ENCODE assay signal across 11 mouse cellular contexts in the genomic region with DNA sequence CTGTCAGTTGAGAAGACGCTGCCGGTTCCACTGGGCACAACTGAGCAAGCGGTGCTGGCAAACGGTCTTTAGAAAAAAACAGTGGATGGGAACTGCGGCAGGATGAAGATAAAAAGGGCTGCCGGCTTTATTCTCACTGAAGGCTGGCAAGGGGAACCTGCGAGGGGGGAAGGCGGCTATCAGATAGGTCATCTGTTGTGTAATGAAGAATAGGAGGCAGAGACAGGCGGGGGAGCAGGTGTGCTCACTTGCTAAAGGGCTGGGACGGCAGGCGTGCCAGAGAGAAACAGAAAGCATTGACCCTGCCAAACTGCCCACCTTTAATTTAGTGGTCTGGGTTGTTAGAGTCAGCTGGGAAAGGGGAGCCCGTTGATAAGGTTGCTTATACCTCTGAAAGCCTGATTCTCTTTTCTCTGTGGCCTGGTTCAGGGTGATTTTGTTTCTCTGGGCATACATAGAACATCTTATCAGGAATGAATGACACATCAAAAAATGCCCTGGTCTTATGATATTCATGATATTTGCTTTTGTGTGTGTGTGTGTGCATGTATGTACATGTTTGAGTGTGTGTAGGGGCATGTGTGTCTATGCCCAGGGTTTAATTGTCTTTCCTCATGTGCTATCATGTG.
DNase-seq lines count a peak whose midpoint lies in the region; ATAC-seq lines count a peak whose summit lies in the region.
"Had no signal": no experiment of that assay in that cellular context is flagged by ENCODE, and none has a peak within 500 bp of the region (broad histone marks: within the 10 kb centered on the region; RNA-seq: fewer than 3 reads in every experiment).

No protein-coding gene starts in this region.

- H3K4me1 ChIP-seq in midbrain, embryonic 14.5 days (ENCODE audit: control insufficient read depth, insufficient read depth, low read length): peaks cover 4% of the 10 kb centered on the region; the same call in 1 of the 2 replicates
- H3K4me1 ChIP-seq in midbrain, embryonic 13.5 days (replicated peaks): peaks cover 17% of the 10 kb centered on the region
- peaks cover 73% of the 10 kb centered on the region for H3K4me1 ChIP-seq in liver, embryonic 12.5 days

- H3K9me3 ChIP-seq in midbrain, embryonic 14.5 days (ENCODE audit: control insufficient read depth, low read length): no peaks in the 10 kb centered on the region
- H3K9me3 ChIP-seq in midbrain, embryonic 13.5 days: no peaks in the 10 kb centered on the region
- no peaks in the 10 kb centered on the region for H3K9me3 ChIP-seq in liver, embryonic 12.5 days (replicated peaks)
- H3K9me3 ChIP-seq: forebrain, embryonic 15.5 days; limb, embryonic 15.5 days had no signal

- peak overlapping the region; percentile 4; the same call in 1 of the 2 replicates for H3K4me2 ChIP-seq in midbrain, embryonic 14.5 days (ENCODE audit: low read length)
- H3K4me2 ChIP-seq in midbrain, embryonic 13.5 days (replicated peaks): no peak overlapping the region
- H3K4me2 ChIP-seq in liver, embryonic 12.5 days: peak overlapping the region; percentile 56
- H3K4me2 ChIP-seq: forebrain, embryonic 15.5 days; limb, embryonic 15.5 days had no signal

- no peaks in the 10 kb centered on the region for H3K36me3 ChIP-seq in midbrain, embryonic 14.5 days (ENCODE audit: control insufficient read depth, insufficient read depth, low read length)
- no peaks in the 10 kb centered on the region for H3K36me3 ChIP-seq in midbrain, embryonic 13.5 days
- no peaks in the 10 kb centered on the region for H3K36me3 ChIP-seq in liver, embryonic 12.5 days
- H3K36me3 ChIP-seq: forebrain, embryonic 15.5 days; limb, embryonic 15.5 days had no signal

- 0 out of 2 replicates have a peak overlapping the region, but pooled peaks have one; percentile 26 for H3K27ac ChIP-seq in midbrain, embryonic 14.5 days (replicated peaks; ENCODE audit: low read depth, low read length)
- no peak overlapping the region for H3K27ac ChIP-seq in midbrain, embryonic 13.5 days
- H3K27ac ChIP-seq in liver, embryonic 12.5 days: peak overlapping the region; percentile 65
- H3K27ac ChIP-seq: forebrain, embryonic 15.5 days; heart, adult 2 months; limb, embryonic 15.5 days had no signal

- H3K9ac ChIP-seq in midbrain, embryonic 14.5 days (replicated peaks; ENCODE audit: low read length): no peak overlapping the region
- H3K9ac ChIP-seq in midbrain, embryonic 13.5 days (replicated peaks): no peak overlapping the region
- peak overlapping the region; percentile 58 for H3K9ac ChIP-seq in liver, embryonic 12.5 days
- H3K9ac ChIP-seq: forebrain, embryonic 15.5 days; limb, embryonic 15.5 days had no signal

- no peak overlapping the region for H3K4me3 ChIP-seq in midbrain, embryonic 14.5 days (replicated peaks; ENCODE audit: low read depth, low read length)
- H3K4me3 ChIP-seq in midbrain, embryonic 13.5 days (replicated peaks): no peak overlapping the region
- H3K4me3 ChIP-seq in liver, embryonic 12.5 days: 0 out of 2 replicates have a peak overlapping the region, but pooled peaks have one; percentile 12
- H3K4me3 ChIP-seq: forebrain, embryonic 15.5 days; heart, adult 2 months; limb, embryonic 15.5 days had no signal

- ATAC-seq in midbrain, embryonic 14.5 days (ENCODE audit: low FRiP score, low TSS enrichment): no peak
- no peak for ATAC-seq in midbrain, embryonic 13.5 days
- peak; percentile 34 for ATAC-seq in common myeloid progenitor, adult 5-6 weeks (replicated peaks; ENCODE audit: low read depth, poor library complexity, severe bottlenecking)
- ATAC-seq in liver, embryonic 12.5 days: peak; percentile 41
- ATAC-seq in megakaryocyte-erythroid progenitor cell, adult 5-6 weeks (replicated peaks; ENCODE audit: low FRiP score, low TSS enrichment, poor library complexity, severe bottlenecking): peak; percentile 75
- no peak for ATAC-seq in activated CD4-positive, CD25-positive, alpha-beta regulatory T cell, adult 4 months
- ATAC-seq: forebrain, embryonic 15.5 days; intestine, embryonic 16.5 days had no signal

- H3K27me3 ChIP-seq in midbrain, embryonic 14.5 days (ENCODE audit: control insufficient read depth, insufficient read depth, low read length): no peaks in the 10 kb centered on the region
- no peaks in the 10 kb centered on the region for H3K27me3 ChIP-seq in midbrain, embryonic 13.5 days
- 0 out of 2 replicates have a peak, but pooled peaks cover 4% of the 10 kb centered on the region for H3K27me3 ChIP-seq in liver, embryonic 12.5 days (replicated peaks)
- H3K27me3 ChIP-seq: limb, embryonic 15.5 days had no signal

- 42% methylated on average over 12 of the region's 12 CpGs for WGBS in midbrain, embryonic 14.5 days
- WGBS in midbrain, embryonic 13.5 days: 56% methylated on average over 12 of the region's 12 CpGs
- 20% methylated on average over 12 of the region's 12 CpGs for WGBS in liver, embryonic 12.5 days (ENCODE audit: insufficient replicate concordance)

- no peak for DNase-seq in midbrain, embryonic 14.5 days
- no peak for DNase-seq in left cerebral cortex, adult 9 months (ENCODE audit: low spot score in 2 of 2)
- DNase-seq: heart, adult 2 months had no signal

Comparison
In these comparisons a context has a peak if more than half of its experiments do, and no peak if none do; other contexts are left out.
1. ATAC-seq: peak in common myeloid progenitor, adult 5-6 weeks (single experiment), liver, embryonic 12.5 days (single experiment) and megakaryocyte-erythroid progenitor cell, adult 5-6 weeks (single experiment); none in midbrain, embryonic 14.5 days (single experiment), midbrain, embryonic 13.5 days (single experiment) and activated CD4-positive, CD25-positive, alpha-beta regulatory T cell, adult 4 months (single experiment).